Mouse (Mus musculus): Measurements from ENCODE around the gene Tas2r108. TPM values are rescaled to one million over a fixed set of nuclear protein-coding genes. Genes with fewer than 3 reads are reported as not detected.

Gene Tas2r108
- 0.44 and 0.63 TPM in 2 replicates for polyA plus RNA-seq (2012; rRNA removed)

DNA sequence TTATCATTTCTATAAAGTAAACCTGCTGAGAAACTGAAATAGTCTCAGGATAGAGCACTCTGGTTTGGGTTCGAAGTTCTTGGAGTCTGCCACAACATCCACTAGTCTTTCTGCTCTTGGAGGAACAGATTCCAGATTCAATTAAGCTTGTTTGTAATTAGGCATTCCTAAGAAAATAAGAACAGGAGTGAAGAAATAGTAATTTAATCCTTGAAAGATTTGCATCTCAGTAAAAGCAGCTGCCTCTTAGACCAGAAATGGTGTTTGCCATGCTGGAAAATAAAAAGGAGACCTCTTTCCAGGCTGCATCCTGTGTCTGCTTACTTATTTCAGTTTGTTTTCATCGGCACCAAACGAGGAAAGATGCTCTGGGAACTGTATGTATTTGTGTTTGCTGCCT lies at the start of gene Tas2r108:
Gene Tas2r108, plus strand, starts transcription at position 301 of the 400 bp plus-strand sequence.

DNA sequence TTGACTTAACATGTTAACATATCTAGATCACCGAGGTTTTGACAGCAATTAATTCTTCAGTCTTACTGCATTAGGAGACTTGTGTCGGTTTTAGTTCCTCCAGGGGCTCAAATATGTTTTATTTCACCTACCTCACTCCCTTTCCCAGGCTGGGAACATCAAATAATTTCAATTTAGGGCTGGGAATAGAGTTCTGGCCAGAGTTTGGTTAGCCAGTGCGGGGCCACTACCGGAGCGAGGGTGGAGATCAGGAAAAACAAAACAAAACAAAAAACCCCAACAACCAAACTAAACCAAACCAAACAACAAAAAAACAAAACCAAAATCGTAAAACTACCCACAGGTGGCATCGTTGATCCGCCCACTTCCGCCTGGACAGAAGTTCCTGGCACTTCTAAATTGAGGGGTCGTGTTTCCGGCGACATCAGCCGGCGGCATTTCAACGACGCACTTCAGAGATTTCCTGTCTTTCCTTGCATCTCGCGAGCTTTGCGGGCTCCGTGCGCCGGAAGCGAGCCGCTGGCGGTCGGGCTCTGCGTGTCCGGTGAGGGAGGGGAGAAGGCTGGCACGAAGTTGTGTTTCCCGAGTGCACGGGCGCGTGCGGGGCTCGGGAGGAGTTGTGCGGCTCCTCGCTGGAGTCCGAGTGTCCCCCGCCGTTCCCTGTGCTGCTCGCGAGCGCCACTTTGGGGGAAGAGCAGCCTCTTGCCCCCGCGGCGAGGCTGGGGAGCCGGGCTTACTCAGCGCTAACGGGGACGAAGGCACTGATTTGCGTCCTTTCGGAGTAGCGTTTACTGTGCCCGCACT lies 22.2 kb upstream of the Tas2r108 start, which contains the start of gene Ssbp1:
Gene Ssbp1, plus strand, starts transcription at position 437 of the 804 bp plus-strand sequence.

GRCm38 (mm10) chr6:40490933-40491332 lies 2.4 kb upstream of the Tas2r108 start, which contains the start of gene Tas2r137:
TSS of gene Tas2r137 (plus strand) at chr6:40491233.

GRCm38 (mm10) chr6:40519408-40519807 lies 26.1 kb downstream of the Tas2r108 start, which contains the start of gene Prss37:
TSS of gene Prss37 (minus strand) at chr6:40519508.

Other genes with a start within 250 kb of the Tas2r108 start
- 34.5 and 35.1 TPM in 2 replicates for gene Agk, start 168.4 kb upstream of the Tas2r108 start, polyA plus RNA-seq (2012; rRNA removed)
- 18.8 and 28.8 TPM in 2 replicates for gene E330009J07Rik, start 57.4 kb upstream of the Tas2r108 start, polyA plus RNA-seq (2012; rRNA removed)
- gene Wee2, start 54.4 kb upstream of the Tas2r108 start, polyA plus RNA-seq (2012; rRNA removed), result 0.11 and 0.13 TPM in 2 replicates
- gene Ssbp1, start 22.2 kb upstream of the Tas2r108 start, polyA plus RNA-seq (2012; rRNA removed), result 100 and 110 TPM in 2 replicates
- gene Tas2r137, start 2.3 kb upstream of the Tas2r108 start, polyA plus RNA-seq (2012; rRNA removed), result 0.20 and 0.33 TPM in 2 replicates
- gene Prss37, start 26.0 kb downstream of the Tas2r108 start, polyA plus RNA-seq (2012; rRNA removed), result 0.14 TPM in 1 of 2 replicates, not detected in the other
- not detected in 2 replicates for gene Olfr461, start 61.5 kb downstream of the Tas2r108 start, polyA plus RNA-seq (2012; rRNA removed)
- gene Olfr460, start 76.0 kb downstream of the Tas2r108 start, polyA plus RNA-seq (2012; rRNA removed), result 0.16 and 0.18 TPM in 2 replicates
- gene Clec5a, start 92.3 kb downstream of the Tas2r108 start, polyA plus RNA-seq (2012; rRNA removed), result 0.84 and 0.91 TPM in 2 replicates
- not detected in 2 replicates for gene Tas2r138, start 119.8 kb downstream of the Tas2r108 start, polyA plus RNA-seq (2012; rRNA removed)
- gene Mgam, start 135.3 kb downstream of the Tas2r108 start, polyA plus RNA-seq (2012; rRNA removed), result 0.05 and 0.10 TPM in 2 replicates

Measured in central nervous system, embryonic 14 days (tissue).